Mouse (Mus musculus): ENCODE results near the gene Mylpf. TPM values are rescaled to one million over a fixed set of nuclear protein-coding genes. Genes with fewer than 3 reads are reported as not detected.

The Mylpf gene
- polyA plus RNA-seq, 2 experiments from 2014 or later: 26.7 to 30.7 TPM

DNA sequence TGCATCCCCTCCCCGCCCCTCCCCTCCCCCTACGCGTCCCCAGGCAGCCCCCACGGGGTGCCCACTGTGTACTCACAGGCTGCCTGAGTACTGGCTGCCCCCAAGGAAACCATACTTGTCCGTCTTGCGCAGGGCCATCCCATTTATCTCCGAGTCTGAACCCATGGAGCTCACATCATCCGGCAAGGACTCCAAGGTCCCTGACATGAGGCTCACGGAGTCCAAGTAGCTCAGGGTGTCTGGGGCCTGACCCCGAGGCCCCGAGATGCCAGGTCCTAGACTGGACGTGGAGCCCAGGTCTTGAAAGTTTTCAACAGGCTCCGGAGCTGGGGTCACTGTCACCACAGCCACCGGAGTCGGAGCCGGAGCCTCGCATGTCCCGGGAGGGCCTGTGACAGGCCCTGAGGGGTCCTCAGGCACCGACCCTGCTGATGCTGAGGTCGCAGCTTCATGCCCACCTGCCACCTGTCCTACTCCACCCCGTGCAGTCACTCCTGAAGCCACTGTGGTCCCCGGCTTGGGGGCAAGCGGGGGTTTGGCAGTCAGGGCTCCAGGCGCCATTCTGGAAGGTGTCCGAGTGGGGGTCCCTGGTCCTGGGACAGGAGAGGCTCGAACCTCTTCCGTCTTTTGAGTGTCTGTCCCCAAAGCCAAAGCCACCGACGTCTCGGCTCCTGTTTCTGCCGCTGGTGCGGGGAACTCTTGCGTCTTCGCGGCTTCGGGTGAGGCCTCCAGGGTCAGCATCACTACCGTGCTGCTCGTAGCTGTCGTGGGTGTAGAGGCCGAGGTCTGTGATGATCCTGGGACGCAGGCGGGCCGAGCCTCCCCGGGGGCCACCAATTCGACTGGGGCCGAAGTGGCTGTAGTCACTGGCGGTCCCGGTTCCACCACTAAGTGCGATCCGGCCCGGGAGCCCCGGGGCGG, 1.1 kb upstream of the Mylpf start:
- ATAC-seq: no peak

DNA sequence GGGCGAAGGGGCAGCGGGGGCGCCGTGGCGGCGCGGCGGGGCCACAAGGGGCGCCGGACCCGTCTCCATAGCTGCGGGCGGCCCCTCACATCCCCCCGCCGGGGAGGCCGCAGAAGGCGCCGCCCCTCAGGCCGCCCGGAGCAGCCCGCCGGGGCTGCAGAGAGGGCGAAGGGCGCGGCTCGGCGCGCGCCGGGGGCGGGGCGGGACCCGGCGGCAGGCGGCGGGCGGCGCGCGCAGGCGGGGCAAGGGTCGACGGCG, 466 bp upstream of the Mylpf start, which contains the start of gene Tbc1d10b:
Gene Tbc1d10b, minus strand, starts transcription at position 174 of the 258 bp plus-strand sequence.
- no peak for ATAC-seq

- no peak for ATAC-seq
Observed at GRCm38 (mm10) chr7:127209851-127210250, 1.2 kb downstream of the Mylpf start.

- ATAC-seq: no peak
Observed at GRCm38 (mm10) chr7:127210266-127210665, 1.6 kb downstream of the Mylpf start.

GRCm38 (mm10) chr7:127211014-127211745, 2.5 kb downstream of the Mylpf start:
- ATAC-seq: no peak

- ATAC-seq: no peak
Observed at GRCm38 (mm10) chr7:127212432-127213250, 4.0 kb downstream of the Mylpf start.

GRCm38 (mm10) chr7:127213485-127213884, 4.8 kb downstream of the Mylpf start:
- no peak for ATAC-seq

DNA sequence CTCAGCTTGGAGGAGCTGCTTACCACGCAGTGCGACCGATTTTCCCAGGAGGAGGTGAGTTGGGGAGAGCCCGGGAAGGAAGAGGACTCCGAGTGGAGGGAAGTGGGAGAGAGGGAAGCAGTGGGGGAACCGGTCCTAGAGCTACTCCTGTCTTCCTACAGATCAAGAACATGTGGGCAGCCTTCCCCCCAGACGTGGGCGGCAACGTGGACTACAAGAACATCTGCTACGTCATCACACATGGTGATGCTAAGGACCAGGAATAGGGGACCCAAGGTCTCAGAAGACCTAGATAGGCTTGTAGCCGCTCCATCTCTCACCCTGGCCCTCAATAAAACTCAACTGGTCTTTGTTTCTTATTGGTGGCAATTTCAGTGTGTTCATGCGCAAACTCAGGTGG, 5.2 kb downstream of the Mylpf start:
- ATAC-seq: no peak

DNA sequence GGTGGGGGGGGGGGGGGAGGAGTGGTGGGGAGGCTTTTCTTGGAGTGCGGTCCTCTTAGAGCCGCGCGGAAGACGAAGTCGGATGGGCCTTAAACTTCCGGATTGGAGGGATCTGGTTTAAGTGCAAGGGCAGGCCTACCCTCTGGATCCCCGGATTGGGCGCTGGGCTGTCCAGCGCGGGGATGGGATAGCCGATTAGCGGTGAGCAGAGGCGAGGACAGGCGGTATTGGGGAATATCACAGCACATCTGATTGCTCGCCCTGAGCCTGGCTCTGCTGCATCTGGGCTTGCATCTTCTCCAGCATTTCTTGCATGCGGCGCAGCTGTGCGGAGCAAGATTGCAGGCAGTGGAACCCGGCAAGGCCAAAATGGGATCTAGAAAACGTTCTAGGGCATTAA, 5.8 kb downstream of the Mylpf start:
- ATAC-seq: no peak

GRCm38 (mm10) chr7:127214981-127215871, 6.5 kb downstream of the Mylpf start:
- ATAC-seq: peak; percentile 40

DNA sequence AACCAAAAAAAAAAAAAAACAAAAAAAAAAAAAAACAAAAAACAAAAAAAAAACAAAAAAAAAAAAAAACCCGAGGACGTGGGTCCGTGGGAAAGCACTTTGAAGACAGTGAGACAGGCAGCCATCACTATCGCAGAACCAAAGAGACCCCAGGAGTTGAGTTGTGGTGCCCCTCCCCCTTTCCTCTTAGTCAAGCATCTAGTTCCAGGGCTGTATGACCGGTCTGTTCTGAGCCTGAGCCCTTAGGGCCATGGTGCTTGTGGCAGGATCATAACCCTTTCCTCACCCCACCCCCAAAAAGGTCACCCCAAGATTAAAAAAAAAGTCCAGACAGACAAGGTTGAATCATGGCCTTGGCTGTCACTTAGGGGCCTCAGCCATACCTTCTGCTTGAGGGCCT, 7.6 kb downstream of the Mylpf start:
- ATAC-seq: no peak

- ATAC-seq: no peak
Observed at GRCm38 (mm10) chr7:127217475-127217874, 8.8 kb downstream of the Mylpf start.

- peak; percentile 78 for ATAC-seq
Observed at GRCm38 (mm10) chr7:127217901-127218642, 9.4 kb downstream of the Mylpf start.

DNA sequence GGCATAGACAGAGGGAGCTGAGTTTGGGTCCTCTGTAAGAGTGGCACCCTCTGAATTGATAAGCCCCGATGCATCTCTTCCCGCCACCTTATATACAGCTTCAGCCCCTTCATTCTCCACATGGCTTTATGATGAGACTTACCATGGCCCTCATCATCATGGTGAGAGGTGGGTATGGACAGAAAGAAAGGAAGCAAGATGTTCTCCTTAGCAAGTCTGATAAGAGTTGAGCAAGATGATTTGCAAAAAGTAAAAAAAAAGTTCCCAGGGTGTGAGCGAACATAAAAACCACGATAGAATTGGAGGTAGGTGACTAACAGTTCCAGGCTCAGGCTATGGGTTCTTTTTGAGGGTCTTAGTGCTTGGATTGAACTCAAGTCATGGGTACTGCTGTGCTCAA, 10.0 kb downstream of the Mylpf start:
- peak; percentile 1 for ATAC-seq

DNA sequence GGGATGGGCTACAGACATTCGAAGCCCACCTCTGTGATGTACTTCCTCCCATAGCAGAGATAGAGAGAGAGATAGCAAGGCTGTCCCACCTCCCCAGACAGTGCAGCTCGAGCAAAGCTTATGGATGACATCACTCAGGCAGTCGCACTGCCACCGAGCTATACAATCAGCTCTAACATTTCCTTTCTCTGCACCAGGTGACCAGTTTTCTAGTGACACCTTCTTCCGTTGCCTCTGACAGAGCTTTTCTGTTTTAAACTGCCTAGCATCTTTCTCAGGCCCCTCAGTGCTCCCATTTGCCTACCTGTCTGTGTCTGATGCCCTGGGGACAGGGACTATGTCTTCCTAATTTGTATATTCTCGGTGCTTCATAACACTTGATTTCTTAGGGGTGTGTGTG, 11.8 kb downstream of the Mylpf start:
- peak; percentile 82 for ATAC-seq

GRCm38 (mm10) chr7:127223106-127223505, 14.4 kb downstream of the Mylpf start:
- no peak for ATAC-seq

DNA sequence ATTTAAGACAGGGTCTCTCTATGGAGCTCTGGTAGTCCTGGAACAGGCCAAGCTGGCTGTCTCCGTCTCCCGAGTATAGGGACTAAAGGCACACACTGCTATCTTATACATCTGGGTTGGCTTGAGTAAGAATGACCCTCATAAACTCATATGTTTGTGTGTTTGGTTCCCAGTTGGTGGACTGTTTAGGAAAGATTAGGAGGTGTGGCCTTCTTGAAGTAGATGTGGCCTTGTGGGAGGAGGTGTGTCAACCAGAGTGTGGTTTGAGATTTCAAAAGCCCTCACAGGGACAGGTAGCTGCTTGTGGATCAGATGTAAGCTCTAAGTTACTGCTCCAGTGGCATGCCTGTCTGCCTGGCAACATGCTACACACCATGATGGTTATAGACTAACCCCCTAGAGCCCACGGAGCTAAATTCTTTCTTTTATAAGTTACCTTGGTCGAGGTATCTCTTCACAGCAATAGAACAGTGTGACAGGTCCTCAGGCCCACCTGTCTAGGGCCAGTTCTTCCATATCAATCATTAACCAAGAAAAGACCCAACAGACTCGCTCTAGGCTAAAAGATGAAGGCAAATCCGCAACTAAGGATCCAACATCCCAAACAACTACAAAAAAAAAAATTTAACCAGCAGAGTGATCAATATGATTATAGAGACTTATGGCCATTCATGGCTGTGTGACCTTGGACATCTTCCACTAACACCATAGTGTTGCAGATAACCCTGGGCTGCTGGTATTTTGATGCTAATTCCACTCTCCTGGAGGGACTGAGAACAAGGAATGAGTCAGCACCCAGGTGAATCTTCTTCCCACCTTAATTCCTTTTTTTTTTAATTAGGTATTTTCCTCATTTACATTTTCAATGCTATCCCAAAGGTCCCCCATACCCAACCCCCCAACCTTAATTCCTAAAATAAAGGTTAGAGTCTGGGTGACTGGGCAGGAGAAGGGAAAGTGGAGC, 15.1 kb downstream of the Mylpf start:
- no peak for ATAC-seq

GRCm38 (mm10) chr7:127224616-127225015, 15.9 kb downstream of the Mylpf start:
- ATAC-seq: no peak

GRCm38 (mm10) chr7:127225147-127225995, 16.7 kb downstream of the Mylpf start:
- ATAC-seq: no peak

Data from activated CD4-positive, CD25-positive, alpha-beta regulatory T cell, adult 4 months (primary cell).